Comparison of ENCODE assay signal across 25 mouse cellular contexts in the genomic region with DNA sequence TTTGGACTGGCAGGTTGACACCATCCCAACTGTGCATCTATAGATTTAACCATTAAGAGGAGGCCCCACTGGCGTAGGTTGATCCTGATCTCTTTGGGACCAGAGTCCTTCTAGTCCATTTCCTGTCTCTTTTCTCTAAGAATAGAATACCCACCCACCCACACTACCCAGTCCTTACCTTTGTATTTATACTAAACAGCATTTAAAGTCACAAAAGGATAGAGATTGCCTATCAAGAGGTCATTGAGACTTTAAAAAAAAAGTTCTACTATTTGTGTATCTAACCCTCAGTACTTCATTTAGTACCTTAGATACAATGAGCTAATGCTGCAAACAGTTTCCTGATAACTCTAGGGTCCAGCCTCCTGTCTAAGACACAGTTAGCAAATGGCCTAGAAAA. TPM values are rescaled to one million over a fixed set of nuclear protein-coding genes. Genes with fewer than 3 reads are reported as not detected.
DNase-seq lines count a peak whose midpoint lies in the region; ATAC-seq and TF ChIP-seq lines count a peak whose summit lies in the region.
"Had no signal": no experiment of that assay in that cellular context is flagged by ENCODE, and none has a peak within 500 bp of the region (broad histone marks: within the 10 kb centered on the region; RNA-seq: fewer than 3 reads in every experiment).

No protein-coding gene starts in this region.

- H3K4me2 ChIP-seq in hindbrain, embryonic 16.5 days (ENCODE audit: low read length), result no peak overlapping the region
- no peak overlapping the region for H3K4me2 ChIP-seq in hindbrain, embryonic 12.5 days (replicated peaks)
- H3K4me2 ChIP-seq in hindbrain, postnatal 0 days (ENCODE audit: low read depth, low read length), result no peak overlapping the region
- H3K4me2 ChIP-seq: embryonic facial prominence, embryonic 12.5 days; forebrain, embryonic 12.5 days had no signal

- no peak for DNase-seq in hindbrain, embryonic 10.5 days (ENCODE audit: low spot score)
- no peak for DNase-seq in hindbrain, postnatal 0 days (ENCODE audit: low spot score)
- peak; percentile 38 for DNase-seq in ES-CJ7 (ENCODE audit: low read depth, low spot score)
- DNase-seq in ZHBTc4 (ENCODE audit: low read depth, low spot score), result peak; percentile 67
- DNase-seq in forebrain, embryonic 10.5 days (ENCODE audit: extremely low spot score, low spot score), result no peak
- DNase-seq: adrenal gland, adult 2 months; adrenal gland, postnatal 10 days; adrenal gland, postnatal 25 days; B cell, adult 2 months; cerebellum, adult 11-12 months; cerebellum, adult 2 months; cerebellum, adult 9-10 months; cerebellum, postnatal 10 days; cerebellum, postnatal 25 days had no signal

- H3K27me3 ChIP-seq in hindbrain, embryonic 10.5 days (ENCODE audit: insufficient read depth, poor library complexity, severe bottlenecking), result no peaks in the 10 kb centered on the region
- no peaks in the 10 kb centered on the region for H3K27me3 ChIP-seq in hindbrain, embryonic 16.5 days (replicated peaks; ENCODE audit: control insufficient read depth, insufficient read depth, low read length)
- H3K27me3 ChIP-seq in hindbrain, embryonic 12.5 days, result no peaks in the 10 kb centered on the region
- H3K27me3 ChIP-seq in hindbrain, postnatal 0 days (ENCODE audit: insufficient read depth, low read length), result no peaks in the 10 kb centered on the region
- peaks cover 9% of the 10 kb centered on the region; the same call in 1 of the 2 replicates for H3K27me3 ChIP-seq in forebrain, embryonic 10.5 days (ENCODE audit: poor library complexity, severe bottlenecking)
- H3K27me3 ChIP-seq: CH12.LX; embryonic facial prominence, embryonic 12.5 days; Patski had no signal

- no peak overlapping the region for H3K4me3 ChIP-seq in hindbrain, embryonic 10.5 days
- H3K4me3 ChIP-seq in hindbrain, embryonic 16.5 days (ENCODE audit: low read length), result no peak overlapping the region
- H3K4me3 ChIP-seq in hindbrain, embryonic 12.5 days, result no peak overlapping the region
- H3K4me3 ChIP-seq in hindbrain, postnatal 0 days (ENCODE audit: low read length), result no peak overlapping the region
- no peak overlapping the region for H3K4me3 ChIP-seq in forebrain, embryonic 10.5 days
- H3K4me3 ChIP-seq: embryonic facial prominence, embryonic 10.5 days; embryonic facial prominence, embryonic 12.5 days; forebrain, embryonic 12.5 days had no signal

- no peaks in the 10 kb centered on the region for H3K9me3 ChIP-seq in hindbrain, embryonic 10.5 days
- H3K9me3 ChIP-seq in hindbrain, embryonic 16.5 days (ENCODE audit: control insufficient read depth, low read length), result no peaks in the 10 kb centered on the region
- no peaks in the 10 kb centered on the region for H3K9me3 ChIP-seq in hindbrain, embryonic 12.5 days (replicated peaks)
- H3K9me3 ChIP-seq in hindbrain, postnatal 0 days (ENCODE audit: low read length), result no peaks in the 10 kb centered on the region
- H3K9me3 ChIP-seq in forebrain, embryonic 10.5 days, result no peaks in the 10 kb centered on the region
- H3K9me3 ChIP-seq: embryonic facial prominence, embryonic 10.5 days; embryonic facial prominence, embryonic 12.5 days; forebrain, embryonic 12.5 days had no signal

- peak overlapping the region; percentile 82 for H3K27ac ChIP-seq in hindbrain, embryonic 10.5 days
- no peak overlapping the region for H3K27ac ChIP-seq in hindbrain, embryonic 16.5 days (ENCODE audit: low read depth, low read length)
- peak overlapping the region; percentile 35; the same call in 1 of the 2 replicates for H3K27ac ChIP-seq in hindbrain, embryonic 12.5 days
- no peak overlapping the region for H3K27ac ChIP-seq in hindbrain, postnatal 0 days
- H3K27ac ChIP-seq in forebrain, embryonic 10.5 days, result no peak overlapping the region
- H3K27ac ChIP-seq: embryonic facial prominence, embryonic 10.5 days; embryonic facial prominence, embryonic 12.5 days; forebrain, embryonic 12.5 days had no signal

- TF ChIP-seq CTCF in hindbrain, postnatal 0 days (IDR thresholded peaks at IDR 0.05; ENCODE audit: low read depth), result no peak

- H3K9ac ChIP-seq in hindbrain, embryonic 16.5 days (ENCODE audit: low read depth, low read length), result no peak overlapping the region
- no peak overlapping the region for H3K9ac ChIP-seq in hindbrain, embryonic 12.5 days
- H3K9ac ChIP-seq in hindbrain, postnatal 0 days (replicated peaks; ENCODE audit: low read length), result no peak overlapping the region
- H3K9ac ChIP-seq: embryonic facial prominence, embryonic 12.5 days; forebrain, embryonic 12.5 days had no signal

- 78% methylated on average over 1 of the region's 1 CpGs for WGBS in hindbrain, embryonic 10.5 days
- WGBS in hindbrain, embryonic 16.5 days, result 90% methylated on average over 1 of the region's 1 CpGs
- 83% methylated on average over 1 of the region's 1 CpGs for WGBS in hindbrain, embryonic 12.5 days
- WGBS in hindbrain, postnatal 0 days, result 100% methylated on average over 1 of the region's 1 CpGs
- 79% methylated on average over 1 of the region's 1 CpGs for WGBS in forebrain, embryonic 10.5 days

- H3K4me1 ChIP-seq in hindbrain, embryonic 10.5 days (replicated peaks), result peaks cover 87% of the 10 kb centered on the region
- H3K4me1 ChIP-seq in hindbrain, embryonic 16.5 days (ENCODE audit: control insufficient read depth, insufficient read depth, low read depth, low read length), result peaks cover 29% of the 10 kb centered on the region
- peaks cover 69% of the 10 kb centered on the region for H3K4me1 ChIP-seq in hindbrain, embryonic 12.5 days
- peaks cover 18% of the 10 kb centered on the region for H3K4me1 ChIP-seq in hindbrain, postnatal 0 days (ENCODE audit: insufficient read depth, low read length)
- peaks cover 88% of the 10 kb centered on the region for H3K4me1 ChIP-seq in forebrain, embryonic 10.5 days

- ATAC-seq in hindbrain, embryonic 16.5 days, result no peak
- ATAC-seq in hindbrain, embryonic 12.5 days (ENCODE audit: low FRiP score), result no peak
- no peak for ATAC-seq in hindbrain, postnatal 0 days
- ATAC-seq: CD4-positive, CD25-positive, alpha-beta regulatory T cell, adult 4 months; forebrain, embryonic 14.5 days; forebrain, embryonic 16.5 days; Patski had no signal

- H3K36me3 ChIP-seq in hindbrain, embryonic 10.5 days, result peaks cover 50% of the 10 kb centered on the region
- no peaks in the 10 kb centered on the region for H3K36me3 ChIP-seq in hindbrain, embryonic 16.5 days (ENCODE audit: control insufficient read depth, insufficient read depth, low read length)
- peaks cover 10% of the 10 kb centered on the region for H3K36me3 ChIP-seq in hindbrain, embryonic 12.5 days
- H3K36me3 ChIP-seq in hindbrain, postnatal 0 days (ENCODE audit: insufficient read depth, low read length), result no peaks in the 10 kb centered on the region
- peaks cover 19% of the 10 kb centered on the region for H3K36me3 ChIP-seq in forebrain, embryonic 10.5 days (replicated peaks)
- H3K36me3 ChIP-seq: embryonic facial prominence, embryonic 12.5 days; G1E had no signal

RNA-seq across cellular contexts. Expression of gene Mtcl1, which starts 35.2 kb away (rescaled TPM):
- polyA plus RNA-seq in hindbrain, embryonic 10.5 days (2016; fragmentation: Nextera tagmentation; extraction: Ambion mirVana), result 52.8 and 89.7 TPM in 2 replicates
- 28.0 and 33.2 TPM in 2 replicates for polyA plus RNA-seq in hindbrain, embryonic 16.5 days (2015; fragmentation: Nextera tagmentation; extraction: Ambion mirVana)
- 60.3 and 60.4 TPM in 2 replicates for polyA plus RNA-seq in hindbrain, embryonic 12.5 days (2016; fragmentation: Nextera tagmentation; extraction: Ambion mirVana)
- total RNA-seq in hindbrain, postnatal 0 days (2014; rRNA removed), result 27.0 and 29.1 TPM in 2 replicates
- polyA plus RNA-seq in hindbrain, postnatal 0 days (2015; fragmentation: Nextera tagmentation; extraction: Ambion mirVana), result 13.8 and 14.7 TPM in 2 replicates
- polyA plus RNA-seq in forebrain, embryonic 10.5 days (2016; fragmentation: Nextera tagmentation; extraction: Ambion mirVana), result 25.5 and 28.4 TPM in 2 replicates
- total RNA-seq: CH12.LX had no signal
- polyA plus RNA-seq: G1E had no signal

Comparison
In these comparisons a context has a peak if more than half of its experiments do, and no peak if none do; other contexts are left out.
1. H3K27ac ChIP-seq: peak in hindbrain, embryonic 10.5 days (single experiment) and hindbrain, embryonic 12.5 days (single experiment); none in hindbrain, embryonic 16.5 days (single experiment), hindbrain, postnatal 0 days (single experiment) and forebrain, embryonic 10.5 days (single experiment).
2. DNase-seq: peak in ES-CJ7 (single experiment) and ZHBTc4 (single experiment); none in hindbrain, embryonic 10.5 days (single experiment), hindbrain, postnatal 0 days (single experiment) and forebrain, embryonic 10.5 days (single experiment).